Mouse (Mus musculus) heart, embryonic 12.5 days (tissue): ENCODE measurements around the gene Slc45a1. TPM values are rescaled to one million over a fixed set of nuclear protein-coding genes. Genes with fewer than 3 reads are reported as not detected.

Experiments used
- ATAC-seq: fragments of 200-750 bp; cut with Nextera tagmentation; 2 replicates; pipeline ENCODE4 v1.8.0; 2017; ENCODE audit warnings: moderate TSS enrichment, moderate library complexity; ENCODE audit not compliant: insufficient number of reproducible peaks, low FRiP score
- H3K27ac ChIP-seq: fragments of 300-500 bp; sonication (generic); 2 replicates; pipeline ENCODE4 v1.5.1; 2016; ENCODE audit warnings: mild to moderate bottlenecking, moderate library complexity; ENCODE audit not compliant: poor library complexity, severe bottlenecking
- H3K27me3 ChIP-seq: fragments of 300-500 bp; sonication (generic); replicated peaks from 2 replicates; pipeline ENCODE4 v1.6.1; 2016; ENCODE audit warnings: mild to moderate bottlenecking, moderate library complexity
- H3K36me3 ChIP-seq: fragments of 300-500 bp; sonication (generic); 2 replicates; pipeline ENCODE4 v1.6.1; 2016; ENCODE audit warnings: mild to moderate bottlenecking, moderate library complexity
- H3K4me1 ChIP-seq: fragments of 300-500 bp; sonication (generic); replicated peaks from 2 replicates; pipeline ENCODE4 v1.6.1; 2016; ENCODE audit warnings: mild to moderate bottlenecking
- H3K4me2 ChIP-seq: fragments of 300-500 bp; sonication (generic); 2 replicates; pipeline ENCODE4 v1.6.1; 2016; ENCODE audit warnings: mild to moderate bottlenecking, moderate library complexity
- H3K4me3 ChIP-seq: fragments of 300-500 bp; sonication (generic); 2 replicates; pipeline ENCODE4 v1.5.1; 2016; ENCODE audit warnings: mild to moderate bottlenecking
- H3K9ac ChIP-seq: fragments of 300-500 bp; sonication (generic); 2 replicates; pipeline ENCODE4 v1.6.1; 2016; ENCODE audit warnings: mild to moderate bottlenecking, moderate library complexity
- H3K9me3 ChIP-seq: fragments of 300-500 bp; sonication (generic); replicated peaks from 2 replicates; pipeline ENCODE4 v1.6.1; 2016; ENCODE audit warnings: mild to moderate bottlenecking, moderate library complexity
- WGBS: fragments of 180-500 bp; shearing (Covaris S2); methylation state at CpG from one replicate; pipeline ENCODE4 v1.1.7; 2016; 5-methylcytosine and 5-hydroxymethylcytosine counted together
- polyA plus RNA-seq: library from polyadenylated mRNA; unstranded; fragments of >200 nt; fragmentation: Nextera tagmentation; extraction: Ambion mirVana; gene quantifications from 2 replicates; pipeline ENCODE4 v1.2.1, GENCODE M21; 2016

Gene Slc45a1
- polyA plus RNA-seq, 1 experiment from 2014 or later: not detected

- H3K9me3 ChIP-seq: peaks cover 6% of the 10 kb centered on the region; the same call in 1 of the 2 replicates
- H3K9ac ChIP-seq: no peak overlapping the region
- ATAC-seq: no peak
- no peak overlapping the region for H3K4me3 ChIP-seq
- peaks cover 36% of the 10 kb centered on the region for H3K27me3 ChIP-seq
- H3K36me3 ChIP-seq: no peaks in the 10 kb centered on the region
- 82% methylated on average over 6 of the region's 6 CpGs for WGBS
- no peak overlapping the region for H3K27ac ChIP-seq
- no peak overlapping the region for H3K4me2 ChIP-seq
- H3K4me1 ChIP-seq: peaks cover 13% of the 10 kb centered on the region
Measured at GRCm38 (mm10) chr4:150656504-150656903, 4.5 kb upstream of the Slc45a1 start.

- ATAC-seq: no peak
- Histone ChIP-seq H3K36me3 (no peaks in the 10 kb centered on the region), H3K9me3 (peaks cover 6% of the 10 kb centered on the region; the same call in 1 of the 2 replicates), H3K27me3 (peaks cover 41% of the 10 kb centered on the region), H3K27ac (no peak overlapping the region), H3K9ac (no peak overlapping the region), H3K4me2 (peak overlapping the region; percentile 50), H3K4me1 (peaks cover 8% of the 10 kb centered on the region), H3K4me3 (no peak overlapping the region)
- WGBS: 4% methylated on average over 17 of the region's 17 CpGs
Measured at GRCm38 (mm10) chr4:150655989-150656388, 4.0 kb upstream of the Slc45a1 start.

- peaks cover 4% of the 10 kb centered on the region; the same call in 1 of the 2 replicates for H3K4me1 ChIP-seq
- WGBS: 41% methylated on average over 11 of the region's 11 CpGs
- peaks cover 48% of the 10 kb centered on the region for H3K27me3 ChIP-seq
- no peak overlapping the region for H3K9ac ChIP-seq
- no peak overlapping the region for H3K4me3 ChIP-seq
- no peaks in the 10 kb centered on the region for H3K36me3 ChIP-seq
- no peak overlapping the region for H3K4me2 ChIP-seq
- H3K9me3 ChIP-seq: peaks cover 6% of the 10 kb centered on the region; the same call in 1 of the 2 replicates
- H3K27ac ChIP-seq: no peak overlapping the region
- ATAC-seq: no peak
Measured at GRCm38 (mm10) chr4:150653072-150653599, 1.2 kb upstream of the Slc45a1 start.

GRCm38 (mm10) chr4:150649327-150649726 is 2.6 kb downstream of the Slc45a1 start:
- Histone ChIP-seq H3K4me3 (no peak overlapping the region), H3K27ac (no peak overlapping the region), H3K9ac (no peak overlapping the region), H3K9me3 (no peaks in the 10 kb centered on the region), H3K36me3 (no peaks in the 10 kb centered on the region), H3K27me3 (peaks cover 39% of the 10 kb centered on the region), H3K4me2 (no peak overlapping the region), H3K4me1 (peaks cover 4% of the 10 kb centered on the region; the same call in 1 of the 2 replicates)
- WGBS: 58% methylated on average over 5 of the region's 5 CpGs
- no peak for ATAC-seq

GRCm38 (mm10) chr4:150644299-150644698 is 7.7 kb downstream of the Slc45a1 start:
- H3K27ac ChIP-seq: no peak overlapping the region
- ATAC-seq: no peak
- no peak overlapping the region for H3K9ac ChIP-seq
- H3K4me3 ChIP-seq: no peak overlapping the region
- H3K9me3 ChIP-seq: no peaks in the 10 kb centered on the region
- WGBS: 85% methylated on average over 9 of the region's 9 CpGs
- H3K27me3 ChIP-seq: no peaks in the 10 kb centered on the region
- H3K36me3 ChIP-seq: no peaks in the 10 kb centered on the region
- no peaks in the 10 kb centered on the region for H3K4me1 ChIP-seq
- no peak overlapping the region for H3K4me2 ChIP-seq

- WGBS: 81% methylated on average over 6 of the region's 6 CpGs
- Histone ChIP-seq H3K4me1 (no peaks in the 10 kb centered on the region), H3K9me3 (no peaks in the 10 kb centered on the region), H3K4me3 (no peak overlapping the region), H3K36me3 (no peaks in the 10 kb centered on the region), H3K4me2 (no peak overlapping the region), H3K27me3 (no peaks in the 10 kb centered on the region), H3K9ac (no peak overlapping the region), H3K27ac (no peak overlapping the region)
- ATAC-seq: no peak
Measured at GRCm38 (mm10) chr4:150636635-150637034, 15.3 kb downstream of the Slc45a1 start.

GRCm38 (mm10) chr4:150635568-150635967 is 16.4 kb downstream of the Slc45a1 start:
- ATAC-seq: no peak
- Histone ChIP-seq H3K4me2 (no peak overlapping the region), H3K9me3 (no peaks in the 10 kb centered on the region), H3K4me1 (no peaks in the 10 kb centered on the region), H3K4me3 (no peak overlapping the region), H3K36me3 (no peaks in the 10 kb centered on the region), H3K27me3 (no peaks in the 10 kb centered on the region), H3K9ac (no peak overlapping the region), H3K27ac (no peak overlapping the region)
- WGBS: 77% methylated on average over 10 of the region's 10 CpGs

- 72% methylated on average over 11 of the region's 11 CpGs for WGBS
- Histone ChIP-seq H3K4me1 (no peaks in the 10 kb centered on the region; the same call in 1 of the 2 replicates), H3K9ac (no peak overlapping the region), H3K36me3 (no peaks in the 10 kb centered on the region), H3K27me3 (no peaks in the 10 kb centered on the region), H3K27ac (no peak overlapping the region), H3K4me2 (no peak overlapping the region), H3K9me3 (no peaks in the 10 kb centered on the region), H3K4me3 (no peak overlapping the region)
- no peak for ATAC-seq
Measured at GRCm38 (mm10) chr4:150629266-150629665, 22.7 kb downstream of the Slc45a1 start.

- no peaks in the 10 kb centered on the region; the same call in 1 of the 2 replicates for H3K4me1 ChIP-seq
- H3K36me3 ChIP-seq: peaks cover 17% of the 10 kb centered on the region
- no peak overlapping the region for H3K27ac ChIP-seq
- H3K4me2 ChIP-seq: no peak overlapping the region
- no peak overlapping the region for H3K4me3 ChIP-seq
- no peaks in the 10 kb centered on the region for H3K27me3 ChIP-seq
- ATAC-seq: no peak
- 48% methylated on average over 6 of the region's 6 CpGs for WGBS
- no peaks in the 10 kb centered on the region for H3K9me3 ChIP-seq
- no peak overlapping the region for H3K9ac ChIP-seq
Measured at GRCm38 (mm10) chr4:150625951-150626732, 25.8 kb downstream of the Slc45a1 start.

- WGBS: 25% methylated on average over 1 of the region's 1 CpGs
- Histone ChIP-seq H3K36me3 (peaks cover 22% of the 10 kb centered on the region), H3K9me3 (no peaks in the 10 kb centered on the region), H3K9ac (no peak overlapping the region), H3K4me3 (no peak overlapping the region), H3K4me2 (no peak overlapping the region), H3K27ac (no peak overlapping the region), H3K4me1 (no peaks in the 10 kb centered on the region; the same call in 1 of the 2 replicates), H3K27me3 (no peaks in the 10 kb centered on the region)
- ATAC-seq: 0 out of 2 replicates have a peak, but pooled peaks have one; percentile 26
Measured at GRCm38 (mm10) chr4:150625425-150625824, 26.5 kb downstream of the Slc45a1 start.

GRCm38 (mm10) chr4:150624933-150625332 is 27.0 kb downstream of the Slc45a1 start:
- H3K9me3 ChIP-seq: no peaks in the 10 kb centered on the region
- H3K4me1 ChIP-seq: no peaks in the 10 kb centered on the region; the same call in 1 of the 2 replicates
- no peak for ATAC-seq
- no peak overlapping the region for H3K27ac ChIP-seq
- H3K9ac ChIP-seq: no peak overlapping the region
- no peaks in the 10 kb centered on the region for H3K27me3 ChIP-seq
- 73% methylated on average over 4 of the region's 4 CpGs for WGBS
- H3K36me3 ChIP-seq: peaks cover 27% of the 10 kb centered on the region
- H3K4me2 ChIP-seq: no peak overlapping the region
- no peak overlapping the region for H3K4me3 ChIP-seq
